Mouse (Mus musculus): ENCODE data around the gene Plpp3. TPM values are rescaled to one million over a fixed set of nuclear protein-coding genes. Genes with fewer than 3 reads are reported as not detected.

The Plpp3 gene
- total RNA-seq, 2 experiments from 2014 or later: 66.2 to 75.1 TPM

GRCm38 (mm10) chr4:105156955-105157275, 232 bp upstream of the Plpp3 start:
- DNase-seq: no peak
- intact Hi-C loops (cut with DNase I): loop anchor here (2.0 to 10.0 kb wide), 4 partner anchors 270 to 500 kb away; no protein-coding TSS in a partner anchor

- peak; percentile 78 to 85 for DNase-seq
- intact Hi-C loops (cut with DNase I): loop anchor here (2.0 to 10.0 kb wide), 6 partner anchors 49 to 499 kb away; no protein-coding TSS in a partner anchor
Measured at GRCm38 (mm10) chr4:105158169-105158555, 1.0 kb downstream of the Plpp3 start.

- DNase-seq: peak; percentile 46 to 53
- intact Hi-C loops (cut with DNase I): loop anchor here (1.0 to 10.0 kb wide), 7 partner anchors 48 to 498 kb away; no protein-coding TSS in a partner anchor
Measured at GRCm38 (mm10) chr4:105158651-105159530, 1.7 kb downstream of the Plpp3 start.

- intact Hi-C loops (cut with DNase I): loop anchor here (1.0 to 10.0 kb wide), 7 partner anchors 47 to 498 kb away; no protein-coding TSS in a partner anchor
- DNase-seq: no peak
Measured at GRCm38 (mm10) chr4:105159531-105159870, 2.4 kb downstream of the Plpp3 start.

DNA sequence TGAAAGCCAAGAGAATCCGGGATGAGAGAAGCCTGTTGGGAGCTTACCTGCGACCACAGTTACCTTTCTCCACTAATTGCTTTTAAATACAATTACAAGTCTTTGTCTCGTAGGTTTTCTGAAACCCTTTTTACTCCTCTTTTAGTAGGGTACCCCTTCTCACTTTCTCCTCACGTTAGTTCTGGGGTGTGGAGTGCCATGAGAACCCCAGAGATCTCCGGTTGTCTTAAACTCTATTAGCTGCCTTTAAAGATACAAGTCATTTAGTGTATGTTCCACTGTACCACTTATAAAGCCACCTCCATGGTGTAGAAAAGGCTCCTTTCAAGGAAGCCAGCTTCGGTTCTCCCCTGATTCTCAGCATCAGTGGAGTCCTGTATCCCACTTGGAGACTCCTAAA, 3.3 kb downstream of the Plpp3 start:
- intact Hi-C loops (cut with DNase I): no loop called here
- no peak for DNase-seq

- DNase-seq: no peak
- intact Hi-C loops (cut with DNase I): no loop called here
Measured at GRCm38 (mm10) chr4:105162014-105162413, 4.9 kb downstream of the Plpp3 start.

GRCm38 (mm10) chr4:105162676-105163075, 5.5 kb downstream of the Plpp3 start:
- no peak for DNase-seq
- intact Hi-C loops (cut with DNase I): no loop called here

- intact Hi-C loops (cut with DNase I): loop anchor here (2.0 kb wide), 1 partner anchor 17 kb away; no protein-coding TSS in a partner anchor
- no peak for DNase-seq
Measured at GRCm38 (mm10) chr4:105163981-105164411, 6.8 kb downstream of the Plpp3 start.

GRCm38 (mm10) chr4:105164952-105165351, 7.8 kb downstream of the Plpp3 start:
- intact Hi-C loops (cut with DNase I): loop anchor here (2.0 kb wide), 1 partner anchor 16 kb away; no protein-coding TSS in a partner anchor
- DNase-seq: no peak

DNA sequence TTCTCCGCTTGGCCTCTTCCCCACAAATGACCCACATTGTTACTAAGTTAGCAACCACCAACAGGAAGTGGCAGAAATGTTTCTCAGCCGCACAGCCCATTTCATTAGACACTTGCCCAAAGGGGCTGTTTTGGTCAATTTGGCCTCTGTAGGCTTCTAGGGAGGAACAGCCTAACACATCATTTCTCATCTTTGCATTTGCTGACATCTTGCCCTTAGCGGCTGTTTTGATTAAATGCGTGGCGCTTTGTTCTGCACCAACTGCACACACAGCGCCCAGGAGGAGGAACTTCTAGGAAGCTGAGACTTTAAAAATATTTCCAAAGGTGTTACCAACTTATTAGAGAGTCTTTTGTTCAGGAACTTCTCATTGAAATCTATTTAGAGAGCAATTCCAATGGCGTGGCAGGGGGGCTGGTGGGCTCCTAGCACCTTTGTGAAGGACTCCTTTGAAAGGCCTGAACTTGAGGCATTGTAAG, 12.0 kb downstream of the Plpp3 start:
- DNase-seq: no peak
- intact Hi-C loops (cut with DNase I): loop anchor here (2.0 kb wide), 1 partner anchor 24 kb away; no protein-coding TSS in a partner anchor

DNA sequence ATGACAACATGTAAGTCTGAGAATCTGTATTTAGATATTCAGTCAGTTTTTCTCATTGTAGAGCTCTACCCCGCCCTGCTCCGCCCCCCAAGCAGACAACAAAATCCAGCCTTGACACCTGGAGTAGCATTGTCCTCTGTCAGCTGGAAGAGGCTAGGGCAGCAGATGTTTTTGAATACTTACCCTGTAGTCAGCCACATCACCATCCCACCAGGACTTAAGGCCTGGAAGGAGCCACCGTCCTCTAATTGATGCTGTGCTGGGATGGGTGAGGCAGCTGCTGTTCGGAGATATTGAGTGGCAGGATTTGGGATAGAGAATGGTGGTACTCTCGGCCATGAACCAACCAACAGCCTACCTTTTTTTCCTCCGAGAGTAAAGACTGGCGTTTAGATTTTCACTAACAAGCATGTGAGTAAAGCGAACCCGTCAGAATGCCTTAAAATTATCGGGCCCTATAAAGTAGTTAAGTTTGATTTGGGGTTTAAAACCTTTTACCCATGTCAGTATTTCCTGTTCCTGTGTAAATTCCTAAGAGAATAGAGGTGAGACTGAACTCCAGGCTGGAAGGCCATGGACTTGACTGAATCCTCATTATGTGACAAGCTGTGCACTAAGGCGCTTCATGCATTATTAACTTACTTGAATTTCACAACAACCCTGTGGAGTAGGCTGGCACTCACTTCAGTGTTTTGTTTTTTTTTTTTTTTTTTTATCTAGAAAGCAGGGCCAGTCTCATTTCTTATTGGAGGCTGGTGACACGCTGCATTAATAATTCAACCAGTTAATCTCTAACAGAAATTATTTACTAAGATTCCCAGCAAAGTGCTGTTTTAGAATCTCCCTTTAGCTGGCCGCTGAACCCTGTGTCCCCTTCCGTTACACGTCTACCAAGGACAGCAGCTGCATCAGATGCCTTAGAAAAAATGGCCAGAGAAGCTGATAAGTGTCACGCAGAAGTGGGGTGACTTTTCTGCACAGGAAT, 13.0 kb downstream of the Plpp3 start:
- intact Hi-C loops (cut with DNase I): loop anchor here (2.0 kb wide), 1 partner anchor 23 kb away; no protein-coding TSS in a partner anchor
- DNase-seq: no peak

DNA sequence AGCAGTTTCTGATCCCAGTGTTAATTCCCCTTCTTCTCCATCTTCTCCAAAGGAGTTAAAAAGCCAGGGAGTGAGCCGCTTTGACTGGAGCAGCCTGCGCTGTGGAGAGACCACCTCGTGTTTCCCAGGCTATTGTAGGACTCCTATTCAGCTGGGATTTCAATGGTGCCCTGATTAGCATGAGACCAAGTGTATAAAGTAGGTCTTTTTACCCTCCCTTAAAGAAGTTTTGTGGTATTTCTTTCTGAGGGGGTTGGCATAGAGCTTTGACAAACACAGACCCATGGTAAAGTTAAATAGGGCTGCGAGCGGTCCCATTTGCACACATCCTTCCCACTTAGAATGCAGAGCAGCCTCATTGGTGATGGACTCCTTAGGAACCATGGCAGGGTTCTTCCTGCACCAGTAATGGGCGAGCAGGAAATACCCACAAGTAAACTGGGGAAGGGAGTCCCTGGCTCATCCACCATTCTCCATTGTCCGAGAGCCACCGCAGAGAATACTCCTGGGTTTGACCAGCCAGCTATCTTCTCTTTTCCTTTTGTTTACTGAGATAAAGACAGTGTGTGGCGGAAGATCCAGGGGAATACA, 13.8 kb downstream of the Plpp3 start:
- no peak for DNase-seq
- intact Hi-C loops (cut with DNase I): no loop called here

DNA sequence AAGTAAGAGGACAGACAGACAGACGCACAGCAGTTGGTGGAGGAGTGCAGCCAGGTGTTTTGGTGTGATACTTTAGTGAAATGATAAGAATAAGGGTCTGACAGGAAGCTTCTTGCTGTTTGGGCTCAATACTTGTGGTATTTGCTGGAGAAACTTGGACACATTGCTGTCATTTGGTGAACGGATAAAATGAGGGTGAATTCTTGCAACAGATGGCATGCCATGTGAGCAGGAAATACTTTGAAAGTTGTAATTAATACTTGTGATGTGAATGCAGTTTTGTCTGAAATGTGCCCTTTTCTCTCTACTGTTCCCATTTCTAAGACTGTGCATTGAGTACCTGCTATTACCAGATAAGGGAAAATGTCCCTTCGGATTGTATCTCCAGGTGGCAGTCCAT, 14.3 kb downstream of the Plpp3 start:
- intact Hi-C loops (cut with DNase I): no loop called here
- no peak for DNase-seq

- no peak for DNase-seq
- intact Hi-C loops (cut with DNase I): no loop called here
Measured at GRCm38 (mm10) chr4:105174778-105175177, 17.6 kb downstream of the Plpp3 start.

DNA sequence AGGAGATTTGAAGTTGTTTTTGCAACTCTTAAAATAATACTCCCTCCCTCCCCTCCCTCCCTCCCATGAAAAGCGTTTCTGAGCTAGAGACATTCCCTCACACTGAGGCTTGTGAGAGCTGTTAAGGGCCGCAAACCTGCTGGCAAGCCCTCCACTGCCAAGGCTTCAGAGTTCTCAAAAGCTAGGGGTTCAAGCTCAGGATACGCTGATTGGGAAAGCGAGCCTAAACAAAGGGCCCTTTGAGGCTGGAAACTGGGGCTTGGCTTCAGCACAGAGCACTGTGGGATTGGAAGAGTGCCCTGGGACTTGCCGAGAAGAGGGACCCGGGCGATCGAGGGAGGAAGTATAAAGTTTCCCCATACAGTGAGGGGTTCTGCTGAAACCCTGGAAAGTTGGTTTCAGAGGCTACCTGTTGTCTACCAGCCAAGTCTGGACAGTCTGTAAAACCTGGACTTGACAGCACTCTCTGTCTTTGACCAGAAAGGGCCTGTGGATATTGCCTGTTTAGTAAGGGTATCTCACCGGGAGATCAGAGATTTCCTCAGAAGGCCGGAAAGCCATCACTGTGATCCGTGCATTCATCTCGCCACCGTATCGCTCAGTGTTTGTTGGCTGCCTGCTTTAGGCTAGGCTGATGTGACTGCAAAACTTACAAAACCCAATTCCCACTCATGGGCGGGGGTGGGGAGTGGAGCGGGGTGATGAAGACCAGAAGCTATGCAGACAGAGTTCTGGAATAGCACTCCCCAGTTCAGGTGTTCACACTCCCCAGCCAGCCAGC, 18.3 kb downstream of the Plpp3 start:
- intact Hi-C loops (cut with DNase I): no loop called here
- DNase-seq: no peak

DNA sequence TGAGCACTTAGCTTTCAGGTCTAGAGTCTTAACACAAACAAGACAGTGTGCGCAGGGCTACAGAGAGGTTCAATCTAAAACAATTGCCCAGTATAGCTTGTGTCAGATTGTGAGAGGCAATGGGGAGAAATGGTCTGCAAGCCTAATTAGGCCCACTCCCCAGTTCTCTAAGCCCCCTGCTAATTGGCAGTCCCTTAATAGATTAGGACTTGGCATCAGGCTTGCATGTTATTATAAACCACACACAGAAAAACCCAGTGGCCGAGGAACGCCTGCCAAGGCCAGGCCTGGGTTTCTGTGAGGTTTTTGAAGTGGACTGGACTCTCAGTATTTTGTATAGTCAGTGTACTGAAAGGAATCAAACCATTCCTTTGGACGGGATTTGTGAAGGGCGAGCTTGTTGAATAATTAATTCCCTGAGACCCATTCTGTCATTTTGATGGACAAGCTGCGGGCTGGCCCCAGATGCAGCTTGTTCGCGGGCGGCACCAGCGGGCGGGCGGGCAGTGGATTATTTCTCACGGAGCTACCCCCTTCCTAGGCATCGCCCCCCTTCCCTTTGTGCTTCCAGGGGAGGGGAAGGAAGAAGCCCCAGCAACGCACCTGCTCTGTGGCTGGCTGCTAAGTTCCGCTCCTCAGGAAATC, 24.0 kb downstream of the Plpp3 start:
- no peak for DNase-seq
- intact Hi-C loops (cut with DNase I): loop anchor here (2.0 kb wide), 1 partner anchor 16 kb away; no protein-coding TSS in a partner anchor

DNA sequence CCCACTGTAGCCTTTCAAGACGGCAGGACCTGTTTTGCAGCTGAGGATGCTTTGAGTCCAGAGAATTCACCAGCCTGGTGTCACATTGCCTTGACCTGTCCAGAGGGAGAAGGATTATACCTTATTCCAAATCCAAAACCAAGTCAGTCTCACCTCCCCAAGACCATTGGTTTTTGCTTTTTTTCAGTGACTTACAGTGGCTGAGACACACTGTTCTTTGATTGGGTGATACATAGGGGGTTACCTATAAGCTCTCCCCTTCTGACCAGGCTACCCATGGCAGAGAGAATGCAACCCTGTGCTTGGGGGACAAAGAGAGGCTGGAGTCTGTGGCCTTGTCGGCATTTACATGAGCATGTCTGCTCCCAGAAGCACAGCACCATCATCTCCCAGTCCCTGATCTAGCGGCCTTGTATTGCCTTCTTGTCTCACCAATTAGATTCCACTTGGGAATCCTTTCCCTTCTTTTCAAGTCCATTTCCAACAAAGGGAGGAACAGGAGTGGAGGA, 24.6 kb downstream of the Plpp3 start:
- DNase-seq: no peak
- intact Hi-C loops (cut with DNase I): loop anchor here (2.0 kb wide), 1 partner anchor 17 kb away; no protein-coding TSS in a partner anchor

GRCm38 (mm10) chr4:105182249-105182648, 25.1 kb downstream of the Plpp3 start:
- intact Hi-C loops (cut with DNase I): no loop called here
- DNase-seq: no peak

GRCm38 (mm10) chr4:105184490-105184889, 27.3 kb downstream of the Plpp3 start:
- no peak for DNase-seq
- intact Hi-C loops (cut with DNase I): no loop called here
